Mouse (Mus musculus) cortical plate, adult 2 months (tissue): ENCODE measurements at regions not wholly inside any gene's neighbourhood (a gene's known extent, or its start where the extent isn't known, plus 50 kb on each side); places are given as distances from the start of the nearest gene placed in this dataset.

Experiments used
- CTCF ChIP-seq: fragments of 200-500 bp; IDR thresholded peaks from 2 replicates; pipeline ENCODE4 v1.5.1; 2011; ENCODE audit warnings: mild to moderate bottlenecking, control low read depth, low read length; ENCODE audit not compliant: insufficient read depth; ENCODE audit errors: extremely low read depth
- POLR2A ChIP-seq: fragments of 200-500 bp; IDR thresholded peaks from 2 replicates; pipeline ENCODE4 v1.6.1; 2011; ENCODE audit warnings: mild to moderate bottlenecking, low read length, control low read depth; ENCODE audit not compliant: insufficient read depth; ENCODE audit errors: extremely low read depth

- TF ChIP-seq CTCF: no peak
- no peak for TF ChIP-seq POLR2A
Observed at GRCm38 (mm10) chr5:40908803-40909202, 799.2 kb downstream of the Rab28 start.
